Mouse (Mus musculus) ovary, postnatal 14 days (tissue): Measurements from ENCODE around the gene Ascl5.

Experiments
- DNase-seq: peaks from one replicate; pipeline ENCODE4 v3.0.0; 2022; ENCODE audit warnings: low spot score

The Ascl5 gene

GRCm38 (mm10) chr1:136051465-136051864, 861 bp downstream of the Ascl5 start:
- peak; percentile 70 for DNase-seq

GRCm38 (mm10) chr1:136052547-136052946, 1.9 kb downstream of the Ascl5 start, which contains the start of gene Cacna1s:
Cacna1s (plus strand) TSS chr1:136052750.
- DNase-seq, result no peak

- no peak for DNase-seq
Observed at GRCm38 (mm10) chr1:136055771-136056170, 5.2 kb downstream of the Ascl5 start.

GRCm38 (mm10) chr1:136058594-136058993, 8.0 kb downstream of the Ascl5 start:
- DNase-seq, result no peak

- peak; percentile 61 for DNase-seq
Observed at GRCm38 (mm10) chr1:136061041-136061789, 10.6 kb downstream of the Ascl5 start.

GRCm38 (mm10) chr1:136061790-136062141, 11.2 kb downstream of the Ascl5 start:
- DNase-seq, result no peak

- no peak for DNase-seq
Observed at GRCm38 (mm10) chr1:136063991-136064390, 13.4 kb downstream of the Ascl5 start.

- no peak for DNase-seq
Observed at GRCm38 (mm10) chr1:136066621-136067020, 16.0 kb downstream of the Ascl5 start.

GRCm38 (mm10) chr1:136067579-136067978, 17.0 kb downstream of the Ascl5 start:
- no peak for DNase-seq

GRCm38 (mm10) chr1:136076086-136076485, 25.5 kb downstream of the Ascl5 start:
- no peak for DNase-seq

GRCm38 (mm10) chr1:136077656-136078055, 27.1 kb downstream of the Ascl5 start:
- no peak for DNase-seq

GRCm38 (mm10) chr1:136081161-136081560, 30.6 kb downstream of the Ascl5 start:
- no peak for DNase-seq

- no peak for DNase-seq
Observed at GRCm38 (mm10) chr1:136085988-136086685, 35.5 kb downstream of the Ascl5 start.

- DNase-seq, result no peak
Observed at GRCm38 (mm10) chr1:136089368-136090165, 39.0 kb downstream of the Ascl5 start.

GRCm38 (mm10) chr1:136093726-136094125, 43.1 kb downstream of the Ascl5 start:
- no peak for DNase-seq

- no peak for DNase-seq
Observed at GRCm38 (mm10) chr1:136094807-136095206, 44.2 kb downstream of the Ascl5 start.
